ENCODE assay signal across 9 mouse cellular contexts in the genomic region with DNA sequence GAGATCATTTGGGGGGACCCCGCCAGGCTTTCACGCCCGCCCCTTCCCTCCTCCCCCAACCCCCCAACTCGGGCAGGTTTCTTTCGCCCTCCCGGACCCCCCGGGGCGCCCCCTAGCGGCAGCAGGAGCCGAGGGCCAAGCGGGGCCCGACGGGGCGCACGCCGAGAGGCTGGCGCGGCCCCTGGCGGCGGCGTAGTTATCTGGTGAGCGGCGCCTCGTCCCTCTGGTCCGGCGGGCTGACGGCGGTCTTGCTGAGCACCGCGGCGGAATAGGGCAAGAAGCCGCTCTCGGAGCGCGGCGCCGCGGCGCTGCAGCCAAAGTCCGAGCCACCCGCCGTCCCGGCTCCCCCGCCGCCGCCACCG. TPM values are rescaled to one million over a fixed set of nuclear protein-coding genes. Genes with fewer than 3 reads are reported as not detected.
DNase-seq lines count a peak whose midpoint lies in the region; ATAC-seq lines count a peak whose summit lies in the region.
"Had no signal": no experiment of that assay in that cellular context is flagged by ENCODE, and none has a peak within 500 bp of the region (broad histone marks: within the 10 kb centered on the region; RNA-seq: fewer than 3 reads in every experiment).

No protein-coding gene starts in this region.

- no peak overlapping the region for H3K27ac ChIP-seq in heart, embryonic 11.5 days (ENCODE audit: low read depth, low read length)
- H3K27ac ChIP-seq in heart, embryonic 14.5 days (replicated peaks in 1 of 2; ENCODE audit: control insufficient read depth in 1 of 2, insufficient read depth in 1 of 2, low read depth in 2 of 2, low read length in 2 of 2) = no peak overlapping the region
- H3K27ac ChIP-seq in limb, embryonic 13.5 days = peak overlapping the region; percentile 95
- H3K27ac ChIP-seq in midbrain, embryonic 16.5 days (ENCODE audit: low read length) = no peak overlapping the region

- ATAC-seq in heart, embryonic 11.5 days (replicated peaks; ENCODE audit: insufficient number of reproducible peaks, low FRiP score, low TSS enrichment) = no peak
- ATAC-seq in common myeloid progenitor, adult 5-6 weeks (replicated peaks; ENCODE audit: low read depth, poor library complexity, severe bottlenecking) = 0 out of 2 replicates have a peak, but pooled peaks have one; percentile 38
- ATAC-seq in heart, embryonic 14.5 days (ENCODE audit: insufficient number of reproducible peaks, insufficient read depth, low FRiP score, low read depth) = no peak
- peak; percentile 25; the same call in 1 of the 2 replicates for ATAC-seq in limb, embryonic 13.5 days (ENCODE audit: low FRiP score, low read depth)
- ATAC-seq in midbrain, embryonic 16.5 days = no peak

- H3K4me3 ChIP-seq in heart, embryonic 11.5 days (ENCODE audit: low read depth, low read length) = peak overlapping the region; percentile 46
- peak overlapping the region; percentile 15 to 32; a peak in 3 of 4 replicates for H3K4me3 ChIP-seq in heart, embryonic 14.5 days (ENCODE audit: control insufficient read depth in 1 of 2, insufficient read depth in 1 of 2, low read depth in 1 of 2, low read length in 2 of 2)
- peak overlapping the region; percentile 63 for H3K4me3 ChIP-seq in limb, embryonic 13.5 days
- H3K4me3 ChIP-seq in midbrain, embryonic 16.5 days (ENCODE audit: low read depth, low read length) = peak overlapping the region; percentile 30

- no peak for DNase-seq in heart, adult 8-10 months (ENCODE audit: low spot score)
- no peak for DNase-seq in frontal cortex, postnatal 25 days (ENCODE audit: low spot score in 2 of 2)
- DNase-seq in layer of hippocampus, adult 8-10 months (ENCODE audit: low spot score in 2 of 2) = no peak

- H3K9me3 ChIP-seq in heart, embryonic 11.5 days (replicated peaks; ENCODE audit: control insufficient read depth, low read length) = no peaks in the 10 kb centered on the region
- H3K9me3 ChIP-seq in heart, embryonic 14.5 days (ENCODE audit: control insufficient read depth, low read length) = no peaks in the 10 kb centered on the region
- no peaks in the 10 kb centered on the region for H3K9me3 ChIP-seq in limb, embryonic 13.5 days
- H3K9me3 ChIP-seq in midbrain, embryonic 16.5 days (replicated peaks; ENCODE audit: control insufficient read depth, low read length, poor library complexity, severe bottlenecking) = no peaks in the 10 kb centered on the region

- no peaks in the 10 kb centered on the region for H3K36me3 ChIP-seq in heart, embryonic 11.5 days (ENCODE audit: control insufficient read depth, insufficient read depth, low read length)
- no peaks in the 10 kb centered on the region for H3K36me3 ChIP-seq in heart, embryonic 14.5 days (ENCODE audit: control insufficient read depth, insufficient read depth, low read length)
- 0 out of 2 replicates have a peak, but pooled peaks cover 2% of the 10 kb centered on the region for H3K36me3 ChIP-seq in limb, embryonic 13.5 days
- no peaks in the 10 kb centered on the region for H3K36me3 ChIP-seq in midbrain, embryonic 16.5 days (ENCODE audit: control insufficient read depth, insufficient read depth, low read length)

- H3K4me2 ChIP-seq in heart, embryonic 11.5 days = peak overlapping the region; percentile 63
- H3K4me2 ChIP-seq in heart, embryonic 14.5 days (ENCODE audit: low read length) = peak overlapping the region; percentile 57
- peak overlapping the region; percentile 74 for H3K4me2 ChIP-seq in limb, embryonic 13.5 days (replicated peaks)
- peak overlapping the region; percentile 51 for H3K4me2 ChIP-seq in midbrain, embryonic 16.5 days (ENCODE audit: low read length)

- no peak overlapping the region for H3K9ac ChIP-seq in heart, embryonic 11.5 days (ENCODE audit: low read depth, low read length)
- H3K9ac ChIP-seq in heart, embryonic 14.5 days (ENCODE audit: low read length) = no peak overlapping the region
- H3K9ac ChIP-seq in limb, embryonic 13.5 days = peak overlapping the region; percentile 98
- H3K9ac ChIP-seq in midbrain, embryonic 16.5 days (ENCODE audit: low read depth, low read length) = peak overlapping the region; percentile 33

- H3K27me3 ChIP-seq in heart, embryonic 11.5 days (ENCODE audit: control insufficient read depth, insufficient read depth, low read length) = peaks cover 86% of the 10 kb centered on the region
- H3K27me3 ChIP-seq in heart, embryonic 14.5 days (ENCODE audit: control insufficient read depth, insufficient read depth, low read length) = peaks cover 88% of the 10 kb centered on the region
- peaks cover 42% of the 10 kb centered on the region for H3K27me3 ChIP-seq in limb, embryonic 13.5 days
- peaks cover 38% of the 10 kb centered on the region for H3K27me3 ChIP-seq in midbrain, embryonic 16.5 days (ENCODE audit: control insufficient read depth, insufficient read depth, low read depth, low read length)

- H3K4me1 ChIP-seq in heart, embryonic 11.5 days (ENCODE audit: control insufficient read depth, insufficient read depth, low read length) = peaks cover 4% of the 10 kb centered on the region; the same call in 1 of the 2 replicates
- H3K4me1 ChIP-seq in heart, embryonic 14.5 days (ENCODE audit: control insufficient read depth in 2 of 2, insufficient read depth in 2 of 2, low read length in 2 of 2) = peaks cover 0 to 6% of the 10 kb centered on the region in 2 experiments; a peak in 1 of 4 replicates
- peaks cover 9% of the 10 kb centered on the region; the same call in 1 of the 2 replicates for H3K4me1 ChIP-seq in limb, embryonic 13.5 days
- H3K4me1 ChIP-seq in midbrain, embryonic 16.5 days (ENCODE audit: control insufficient read depth, insufficient read depth, low read length) = peaks cover 6% of the 10 kb centered on the region

- 1% methylated on average over 27 of the region's 47 CpGs for WGBS in heart, embryonic 11.5 days (ENCODE audit: insufficient replicate concordance)
- 2% methylated on average over 16 of the region's 47 CpGs for WGBS in heart, embryonic 14.5 days
- 1% methylated on average over 38 of the region's 47 CpGs for WGBS in limb, embryonic 13.5 days
- under 1% methylated on average over 40 of the region's 47 CpGs for WGBS in midbrain, embryonic 16.5 days

RNA-seq across cellular contexts. Expression of gene Evx2, which starts 4.0 kb away (rescaled TPM):
- not detected in 2 replicates for polyA plus RNA-seq in heart, embryonic 11.5 days (2014; fragmentation: Nextera tagmentation; extraction: Ambion mirVana)
- not detected for total RNA-seq in heart, adult 8-10 months (2022)
- total RNA-seq in common myeloid progenitor, adult 5-6 weeks (2017) = not detected in 2 replicates
- not detected in 2 replicates for polyA plus RNA-seq in heart, embryonic 14.5 days (2014; fragmentation: Nextera tagmentation; extraction: Ambion mirVana)
- polyA plus RNA-seq in limb, embryonic 13.5 days (2015; fragmentation: Nextera tagmentation; extraction: Ambion mirVana) = 2.3 and 3.2 TPM in 2 replicates
- 0.21 and 0.42 TPM in 2 replicates for polyA plus RNA-seq in midbrain, embryonic 16.5 days (2015; fragmentation: Nextera tagmentation; extraction: Ambion mirVana)
- not detected for total RNA-seq in layer of hippocampus, adult 8-10 months (2022)
- total RNA-seq: hematopoietic stem cell, adult 5-6 weeks had no signal

RNA-seq across cellular contexts. Expression of gene Hoxd13, which starts 12.7 kb away (rescaled TPM):
- not detected in 2 replicates for polyA plus RNA-seq in heart, embryonic 11.5 days (2014; fragmentation: Nextera tagmentation; extraction: Ambion mirVana)
- total RNA-seq in heart, adult 8-10 months (2022) = not detected
- total RNA-seq in common myeloid progenitor, adult 5-6 weeks (2017) = not detected in 2 replicates
- not detected in 2 replicates for polyA plus RNA-seq in heart, embryonic 14.5 days (2014; fragmentation: Nextera tagmentation; extraction: Ambion mirVana)
- 48.5 and 55.5 TPM in 2 replicates for polyA plus RNA-seq in limb, embryonic 13.5 days (2015; fragmentation: Nextera tagmentation; extraction: Ambion mirVana)
- not detected in 2 replicates for polyA plus RNA-seq in midbrain, embryonic 16.5 days (2015; fragmentation: Nextera tagmentation; extraction: Ambion mirVana)
- total RNA-seq in layer of hippocampus, adult 8-10 months (2022) = not detected
- total RNA-seq: hematopoietic stem cell, adult 5-6 weeks had no signal

RNA-seq across cellular contexts. Expression of gene Hoxd12, which starts 19.4 kb away (rescaled TPM):
- not detected in 2 replicates for polyA plus RNA-seq in heart, embryonic 11.5 days (2014; fragmentation: Nextera tagmentation; extraction: Ambion mirVana)
- not detected for total RNA-seq in heart, adult 8-10 months (2022)
- total RNA-seq in common myeloid progenitor, adult 5-6 weeks (2017) = not detected in 2 replicates
- polyA plus RNA-seq in heart, embryonic 14.5 days (2014; fragmentation: Nextera tagmentation; extraction: Ambion mirVana) = not detected in 2 replicates
- polyA plus RNA-seq in limb, embryonic 13.5 days (2015; fragmentation: Nextera tagmentation; extraction: Ambion mirVana) = 59.3 and 67.1 TPM in 2 replicates
- not detected in 2 replicates for polyA plus RNA-seq in midbrain, embryonic 16.5 days (2015; fragmentation: Nextera tagmentation; extraction: Ambion mirVana)
- not detected for total RNA-seq in layer of hippocampus, adult 8-10 months (2022)
- total RNA-seq: hematopoietic stem cell, adult 5-6 weeks had no signal

RNA-seq across cellular contexts. Expression of gene Hoxd11, which starts 24.0 kb away (rescaled TPM):
- polyA plus RNA-seq in heart, embryonic 11.5 days (2014; fragmentation: Nextera tagmentation; extraction: Ambion mirVana) = not detected in 2 replicates
- not detected for total RNA-seq in heart, adult 8-10 months (2022)
- total RNA-seq in common myeloid progenitor, adult 5-6 weeks (2017) = not detected in 2 replicates
- polyA plus RNA-seq in heart, embryonic 14.5 days (2014; fragmentation: Nextera tagmentation; extraction: Ambion mirVana) = not detected in 2 replicates
- 19.1 TPM in 2 replicates for polyA plus RNA-seq in limb, embryonic 13.5 days (2015; fragmentation: Nextera tagmentation; extraction: Ambion mirVana)
- polyA plus RNA-seq in midbrain, embryonic 16.5 days (2015; fragmentation: Nextera tagmentation; extraction: Ambion mirVana) = not detected in 2 replicates
- not detected for total RNA-seq in layer of hippocampus, adult 8-10 months (2022)
- total RNA-seq: hematopoietic stem cell, adult 5-6 weeks had no signal

RNA-seq across cellular contexts. Expression of gene Hoxd10, which starts 36.3 kb away (rescaled TPM):
- 0.11 TPM in 1 of 2 replicates, not detected in the other for polyA plus RNA-seq in heart, embryonic 11.5 days (2014; fragmentation: Nextera tagmentation; extraction: Ambion mirVana)
- total RNA-seq in heart, adult 8-10 months (2022) = under 1 TPM in 1 of 4 experiments, not detected in 3; 0.12 TPM
- total RNA-seq in common myeloid progenitor, adult 5-6 weeks (2017) = not detected in 2 replicates
- not detected in 2 replicates for polyA plus RNA-seq in heart, embryonic 14.5 days (2014; fragmentation: Nextera tagmentation; extraction: Ambion mirVana)
- 26.0 and 26.2 TPM in 2 replicates for polyA plus RNA-seq in limb, embryonic 13.5 days (2015; fragmentation: Nextera tagmentation; extraction: Ambion mirVana)
- not detected in 2 replicates for polyA plus RNA-seq in midbrain, embryonic 16.5 days (2015; fragmentation: Nextera tagmentation; extraction: Ambion mirVana)
- not detected for total RNA-seq in layer of hippocampus, adult 8-10 months (2022)
- total RNA-seq: hematopoietic stem cell, adult 5-6 weeks had no signal

Comparison
In these comparisons a context has a peak if more than half of its experiments do, and no peak if none do; other contexts are left out.
1. ATAC-seq: peak in common myeloid progenitor, adult 5-6 weeks (single experiment) and limb, embryonic 13.5 days (single experiment); none in heart, embryonic 11.5 days (single experiment), heart, embryonic 14.5 days (single experiment) and midbrain, embryonic 16.5 days (single experiment).
2. H3K9ac ChIP-seq: peak in limb, embryonic 13.5 days (single experiment) and midbrain, embryonic 16.5 days (single experiment); none in heart, embryonic 11.5 days (single experiment) and heart, embryonic 14.5 days (single experiment).
3. RNA of gene Hoxd13, which starts 12.7 kb away (polyA plus RNA-seq): 48.5 to 55.5 TPM in limb, embryonic 13.5 days; not detected in heart, embryonic 14.5 days, not detected in midbrain, embryonic 16.5 days and not detected in heart, embryonic 11.5 days; every median in the first group is over 10 times any median in the second.
4. RNA of gene Hoxd12, which starts 19.4 kb away (polyA plus RNA-seq): 59.3 to 67.1 TPM in limb, embryonic 13.5 days; not detected in heart, embryonic 11.5 days, not detected in heart, embryonic 14.5 days and not detected in midbrain, embryonic 16.5 days; every median in the first group is over 10 times any median in the second.
5. Peak in every context shown above with its lines, with median percentiles within 50 percentile points of each other: H3K4me2 ChIP-seq and H3K4me3 ChIP-seq.